9 mouse cellular contexts compared by ENCODE assay signal in genomic region chr6:87779174-87780165, GRCm38 (mm10). TPM values are rescaled to one million over a fixed set of nuclear protein-coding genes. Genes with fewer than 3 reads are reported as not detected.
A peak's percentile ranks its signal among the peaks of the same experiment; 100 is the strongest.
DNase-seq lines count a peak whose midpoint lies in the region; ATAC-seq and TF ChIP-seq lines count a peak whose summit lies in the region.
"Had no signal": no experiment of that assay in that cellular context is flagged by ENCODE, and none has a peak within 500 bp of the region (broad histone marks: within the 10 kb centered on the region; RNA-seq: fewer than 3 reads in every experiment).

No protein-coding gene starts in this region.

- DNase-seq in adrenal gland, postnatal 14 days = peak; percentile 39
- no peak for DNase-seq in adrenal gland, adult 2 months
- no peak for DNase-seq in testis, postnatal 14 days (ENCODE audit: low spot score)
- no peak for DNase-seq in hindbrain, embryonic 10.5 days (ENCODE audit: low spot score)

- H3K4me1 ChIP-seq in kidney, embryonic 16.5 days (ENCODE audit: insufficient read depth, low read length) = no peaks in the 10 kb centered on the region
- H3K4me1 ChIP-seq in kidney, embryonic 15.5 days = peaks cover 11% of the 10 kb centered on the region; the same call in 1 of the 2 replicates
- no peaks in the 10 kb centered on the region for H3K4me1 ChIP-seq in testis, adult 2 months (ENCODE audit: control insufficient read depth, insufficient read depth, low read length)
- H3K4me1 ChIP-seq in hindbrain, embryonic 13.5 days (replicated peaks) = no peaks in the 10 kb centered on the region
- H3K4me1 ChIP-seq in hindbrain, embryonic 10.5 days (replicated peaks) = no peaks in the 10 kb centered on the region
- H3K4me1 ChIP-seq: midbrain, embryonic 12.5 days had no signal

- no peak overlapping the region for H3K27ac ChIP-seq in kidney, embryonic 16.5 days (ENCODE audit: low read length)
- H3K27ac ChIP-seq in kidney, embryonic 15.5 days = no peak overlapping the region
- H3K27ac ChIP-seq in testis, adult 2 months (ENCODE audit: control insufficient read depth, insufficient read depth, low read depth, low read length) = no peak overlapping the region
- no peak overlapping the region for H3K27ac ChIP-seq in hindbrain, embryonic 13.5 days
- H3K27ac ChIP-seq in hindbrain, embryonic 10.5 days = no peak overlapping the region
- H3K27ac ChIP-seq: midbrain, embryonic 12.5 days had no signal

- no peaks in the 10 kb centered on the region for H3K9me3 ChIP-seq in kidney, embryonic 16.5 days (ENCODE audit: low read length)
- H3K9me3 ChIP-seq in kidney, embryonic 15.5 days (replicated peaks) = no peaks in the 10 kb centered on the region
- no peaks in the 10 kb centered on the region for H3K9me3 ChIP-seq in hindbrain, embryonic 13.5 days
- H3K9me3 ChIP-seq in hindbrain, embryonic 10.5 days = peaks cover 4% of the 10 kb centered on the region; the same call in 1 of the 2 replicates
- H3K9me3 ChIP-seq: midbrain, embryonic 12.5 days had no signal

- no peaks in the 10 kb centered on the region for H3K36me3 ChIP-seq in kidney, embryonic 16.5 days (ENCODE audit: insufficient read depth, low read length)
- no peaks in the 10 kb centered on the region for H3K36me3 ChIP-seq in kidney, embryonic 15.5 days
- H3K36me3 ChIP-seq in testis, adult 2 months (ENCODE audit: control insufficient read depth, insufficient read depth, low read length) = no peaks in the 10 kb centered on the region
- no peaks in the 10 kb centered on the region for H3K36me3 ChIP-seq in hindbrain, embryonic 13.5 days
- H3K36me3 ChIP-seq in hindbrain, embryonic 10.5 days = no peaks in the 10 kb centered on the region
- H3K36me3 ChIP-seq: midbrain, embryonic 12.5 days had no signal

- H3K27me3 ChIP-seq in kidney, embryonic 16.5 days (ENCODE audit: insufficient read depth, low read length) = no peaks in the 10 kb centered on the region
- H3K27me3 ChIP-seq in kidney, embryonic 15.5 days = no peaks in the 10 kb centered on the region
- H3K27me3 ChIP-seq in testis, adult 2 months (ENCODE audit: control insufficient read depth, insufficient read depth, low read length) = no peaks in the 10 kb centered on the region
- no peaks in the 10 kb centered on the region for H3K27me3 ChIP-seq in hindbrain, embryonic 13.5 days
- H3K27me3 ChIP-seq in hindbrain, embryonic 10.5 days (ENCODE audit: insufficient read depth, poor library complexity, severe bottlenecking) = no peaks in the 10 kb centered on the region
- H3K27me3 ChIP-seq: midbrain, embryonic 12.5 days had no signal

- no peak overlapping the region for H3K4me3 ChIP-seq in kidney, embryonic 16.5 days (ENCODE audit: low read length)
- H3K4me3 ChIP-seq in kidney, embryonic 15.5 days (replicated peaks) = no peak overlapping the region
- H3K4me3 ChIP-seq in testis, adult 2 months (ENCODE audit: control insufficient read depth, low read depth, low read length) = no peak overlapping the region
- no peak overlapping the region for H3K4me3 ChIP-seq in hindbrain, embryonic 13.5 days
- no peak overlapping the region for H3K4me3 ChIP-seq in hindbrain, embryonic 10.5 days
- H3K4me3 ChIP-seq: midbrain, embryonic 12.5 days had no signal

- TF ChIP-seq POLR2A in testis, adult 2 months (IDR thresholded peaks at IDR 0.05; ENCODE audit: control insufficient read depth, low read depth, low read length) = no peak

- ATAC-seq in kidney, embryonic 16.5 days (ENCODE audit: low FRiP score, low TSS enrichment) = peak; percentile 35; the same call in 1 of the 2 replicates
- no peak for ATAC-seq in kidney, embryonic 15.5 days (replicated peaks; ENCODE audit: low FRiP score)
- no peak for ATAC-seq in hindbrain, embryonic 13.5 days (ENCODE audit: low FRiP score)

- peak; percentile 27; the same call in 1 of the 2 replicates for TF ChIP-seq CTCF in testis, adult 2 months (IDR thresholded peaks at IDR 0.05; ENCODE audit: control insufficient read depth, insufficient read depth, insufficient replicate concordance, low read depth, low read length)

- 87% methylated on average over 11 of the region's 11 CpGs for WGBS in kidney, embryonic 16.5 days
- 83% methylated on average over 11 of the region's 11 CpGs for WGBS in kidney, embryonic 15.5 days
- WGBS in hindbrain, embryonic 13.5 days = 91% methylated on average over 11 of the region's 11 CpGs
- WGBS in hindbrain, embryonic 10.5 days = 85% methylated on average over 11 of the region's 11 CpGs

- H3K4me2 ChIP-seq in kidney, embryonic 16.5 days (replicated peaks; ENCODE audit: low read depth, low read length) = no peak overlapping the region
- no peak overlapping the region for H3K4me2 ChIP-seq in kidney, embryonic 15.5 days
- H3K4me2 ChIP-seq in hindbrain, embryonic 13.5 days = no peak overlapping the region
- H3K4me2 ChIP-seq: midbrain, embryonic 12.5 days had no signal

- no peak overlapping the region for H3K9ac ChIP-seq in kidney, embryonic 16.5 days (replicated peaks; ENCODE audit: low read length)
- no peak overlapping the region for H3K9ac ChIP-seq in kidney, embryonic 15.5 days
- no peak overlapping the region for H3K9ac ChIP-seq in hindbrain, embryonic 13.5 days
- H3K9ac ChIP-seq: midbrain, embryonic 12.5 days had no signal

RNA-seq across cellular contexts. Expression of gene Gp9, which starts 1.6 kb away (rescaled TPM):
- total RNA-seq in adrenal gland, postnatal 14 days (2021) = 0.52 and 0.60 TPM in 2 replicates
- under 1 TPM in 1 of 2 experiments, not detected in 1; 0.45 TPM for total RNA-seq in adrenal gland, adult 2 months (2021)
- polyA plus RNA-seq in adrenal gland, adult 2 months (2012; rRNA removed) = 0.84 and 1.0 TPM in 2 replicates
- 1.0 and 1.6 TPM in 2 replicates for polyA plus RNA-seq in kidney, embryonic 16.5 days (2015; fragmentation: Nextera tagmentation; extraction: Ambion mirVana)
- 1.9 and 2.0 TPM in 2 replicates for polyA plus RNA-seq in kidney, embryonic 15.5 days (2015; fragmentation: Nextera tagmentation; extraction: Ambion mirVana)
- 0.17 TPM in 1 of 2 replicates, not detected in the other for polyA plus RNA-seq in testis, adult 2 months (2012; rRNA removed)
- polyA plus RNA-seq in hindbrain, embryonic 13.5 days (2015; fragmentation: Nextera tagmentation; extraction: Ambion mirVana) = 1.1 and 1.5 TPM in 2 replicates
- polyA plus RNA-seq in hindbrain, embryonic 10.5 days (2016; fragmentation: Nextera tagmentation; extraction: Ambion mirVana) = 3.0 and 3.1 TPM in 2 replicates

RNA-seq across cellular contexts. Expression of gene Rab43, which starts 32.5 kb away (rescaled TPM):
- total RNA-seq in adrenal gland, postnatal 14 days (2021) = 27.8 and 33.2 TPM in 2 replicates
- total RNA-seq in adrenal gland, adult 2 months (2021) = 10 to 100 TPM; 28.0 to 28.2 TPM
- 27.6 and 30.6 TPM in 2 replicates for polyA plus RNA-seq in adrenal gland, adult 2 months (2012; rRNA removed)
- polyA plus RNA-seq in kidney, embryonic 16.5 days (2015; fragmentation: Nextera tagmentation; extraction: Ambion mirVana) = 10.9 and 14.7 TPM in 2 replicates
- 12.6 and 12.7 TPM in 2 replicates for polyA plus RNA-seq in kidney, embryonic 15.5 days (2015; fragmentation: Nextera tagmentation; extraction: Ambion mirVana)
- polyA plus RNA-seq in testis, adult 2 months (2012; rRNA removed) = 19.5 and 20.0 TPM in 2 replicates
- polyA plus RNA-seq in hindbrain, embryonic 13.5 days (2015; fragmentation: Nextera tagmentation; extraction: Ambion mirVana) = 9.3 and 9.6 TPM in 2 replicates
- 7.9 and 8.1 TPM in 2 replicates for polyA plus RNA-seq in hindbrain, embryonic 10.5 days (2016; fragmentation: Nextera tagmentation; extraction: Ambion mirVana)

RNA-seq across cellular contexts. Expression of gene Efcc1, which starts 48.8 kb away (rescaled TPM):
- 1.1 and 2.5 TPM in 2 replicates for total RNA-seq in adrenal gland, postnatal 14 days (2021)
- 1 to 10 TPM in 1 of 2 experiments, under 1 TPM in 1; 0.63 to 1.1 TPM for total RNA-seq in adrenal gland, adult 2 months (2021)
- 1.1 and 1.4 TPM in 2 replicates for polyA plus RNA-seq in adrenal gland, adult 2 months (2012; rRNA removed)
- polyA plus RNA-seq in kidney, embryonic 16.5 days (2015; fragmentation: Nextera tagmentation; extraction: Ambion mirVana) = 1.4 and 2.0 TPM in 2 replicates
- 1.4 and 1.5 TPM in 2 replicates for polyA plus RNA-seq in kidney, embryonic 15.5 days (2015; fragmentation: Nextera tagmentation; extraction: Ambion mirVana)
- 0.68 and 0.85 TPM in 2 replicates for polyA plus RNA-seq in testis, adult 2 months (2012; rRNA removed)
- polyA plus RNA-seq in hindbrain, embryonic 13.5 days (2015; fragmentation: Nextera tagmentation; extraction: Ambion mirVana) = 5.9 and 6.2 TPM in 2 replicates
- polyA plus RNA-seq in hindbrain, embryonic 10.5 days (2016; fragmentation: Nextera tagmentation; extraction: Ambion mirVana) = 4.2 and 5.8 TPM in 2 replicates

RNA-seq across cellular contexts. Expression of gene Gm45140, which starts 56.1 kb away (rescaled TPM):
- 4.1 and 6.1 TPM in 2 replicates for total RNA-seq in adrenal gland, postnatal 14 days (2021)
- 1 to 10 TPM; 2.5 TPM for total RNA-seq in adrenal gland, adult 2 months (2021)
- polyA plus RNA-seq in adrenal gland, adult 2 months (2012; rRNA removed) = 0.02 and 0.15 TPM in 2 replicates
- 2.7 and 5.2 TPM in 2 replicates for polyA plus RNA-seq in kidney, embryonic 16.5 days (2015; fragmentation: Nextera tagmentation; extraction: Ambion mirVana)
- polyA plus RNA-seq in kidney, embryonic 15.5 days (2015; fragmentation: Nextera tagmentation; extraction: Ambion mirVana) = 2.3 and 3.9 TPM in 2 replicates
- polyA plus RNA-seq in testis, adult 2 months (2012; rRNA removed) = 0.52 and 0.95 TPM in 2 replicates
- 2.0 and 2.8 TPM in 2 replicates for polyA plus RNA-seq in hindbrain, embryonic 13.5 days (2015; fragmentation: Nextera tagmentation; extraction: Ambion mirVana)
- 0.77 and 1.7 TPM in 2 replicates for polyA plus RNA-seq in hindbrain, embryonic 10.5 days (2016; fragmentation: Nextera tagmentation; extraction: Ambion mirVana)

RNA-seq across cellular contexts. Expression of gene Isy1, which starts 59.1 kb away (rescaled TPM):
- total RNA-seq in adrenal gland, postnatal 14 days (2021) = 41.0 and 42.3 TPM in 2 replicates
- 10 to 100 TPM; 44.4 to 55.6 TPM for total RNA-seq in adrenal gland, adult 2 months (2021)
- polyA plus RNA-seq in adrenal gland, adult 2 months (2012; rRNA removed) = 3.1 and 3.8 TPM in 2 replicates
- 41.3 and 49.3 TPM in 2 replicates for polyA plus RNA-seq in kidney, embryonic 16.5 days (2015; fragmentation: Nextera tagmentation; extraction: Ambion mirVana)
- polyA plus RNA-seq in kidney, embryonic 15.5 days (2015; fragmentation: Nextera tagmentation; extraction: Ambion mirVana) = 57.3 and 62.9 TPM in 2 replicates
- polyA plus RNA-seq in testis, adult 2 months (2012; rRNA removed) = 6.4 and 6.7 TPM in 2 replicates
- 25.7 and 33.3 TPM in 2 replicates for polyA plus RNA-seq in hindbrain, embryonic 13.5 days (2015; fragmentation: Nextera tagmentation; extraction: Ambion mirVana)
- 50.7 and 68.0 TPM in 2 replicates for polyA plus RNA-seq in hindbrain, embryonic 10.5 days (2016; fragmentation: Nextera tagmentation; extraction: Ambion mirVana)
